Mouse (Mus musculus) MEL (cell line): ENCODE measurements around the gene Leng8. TPM values are rescaled to one million over a fixed set of nuclear protein-coding genes. Genes with fewer than 3 reads are reported as not detected.

Source experiments
- DNase-seq: peaks from one replicate; pipeline ENCODE4 v3.0.0; 2011; ENCODE audit warnings: low read depth, low spot score
- H3K27ac ChIP-seq: 2 replicates; pipeline ENCODE4 v1.5.1; 2012; ENCODE audit warnings: low read depth, mild to moderate bottlenecking, control low read depth, low read length, moderate library complexity; ENCODE audit not compliant: control insufficient read depth
- H3K27me3 ChIP-seq, 2 experiments: fragments of 150-350 bp in 1 of 2; sonication (generic) in 1 of 2; 2 replicates each; pipeline ENCODE4 v1.6.1; 2012; ENCODE audit warnings: low read length in 2 of 2, mild to moderate bottlenecking in 2 of 2, improper control_type of control experiment in 1 of 2, moderate library complexity in 1 of 2; ENCODE audit not compliant: insufficient read depth in 2 of 2, control insufficient read depth in 1 of 2
- H3K36me3 ChIP-seq, 2 experiments: 2 replicates each; pipeline ENCODE4 v1.6.1; 2012 to 2014; ENCODE audit warnings: low read length in 2 of 2, improper control_type of control experiment in 1 of 2, inconsistent platforms in 1 of 2, mild to moderate bottlenecking in 1 of 2; ENCODE audit not compliant: insufficient read depth in 2 of 2, control insufficient read depth in 1 of 2
- H3K4me1 ChIP-seq, 2 experiments: fragments of 150-350 bp in 1 of 2; sonication (generic) in 1 of 2; 2 replicates each; pipeline ENCODE4 v1.6.1; 2012; ENCODE audit warnings: low read length in 2 of 2, improper control_type of control experiment in 1 of 2, mild to moderate bottlenecking in 1 of 2; ENCODE audit not compliant: insufficient read depth in 2 of 2, control insufficient read depth in 1 of 2
- H3K4me3 ChIP-seq, 2 experiments: fragments of 150-350 bp in 1 of 2; sonication (generic) in 1 of 2; 2 replicates each; pipeline ENCODE4 v1.5.1; 2012; ENCODE audit warnings: low read depth in 2 of 2, low read length in 2 of 2, mild to moderate bottlenecking in 2 of 2, moderate library complexity in 2 of 2, control low read depth in 1 of 2, improper control_type of control experiment in 1 of 2; ENCODE audit not compliant: control insufficient read depth in 1 of 2, insufficient read depth in 1 of 2
- H3K79me2 ChIP-seq: 2 replicates; pipeline ENCODE4 v1.6.1; 2012; ENCODE audit warnings: mild to moderate bottlenecking, low read length, moderate library complexity; ENCODE audit not compliant: control insufficient read depth, poor library complexity, insufficient read depth
- H3K9ac ChIP-seq: 2 replicates; pipeline ENCODE4 v1.6.1; 2012; ENCODE audit warnings: low read depth, mild to moderate bottlenecking, control low read depth, low read length, moderate library complexity; ENCODE audit not compliant: control insufficient read depth, poor library complexity, severe bottlenecking
- H3K9me3 ChIP-seq: fragments of 150-350 bp; sonication (generic); replicated peaks from 2 replicates; pipeline ENCODE4 v1.6.1; 2012; ENCODE audit warnings: mild to moderate bottlenecking, low read length, improper control_type of control experiment, moderate library complexity; ENCODE audit not compliant: insufficient read depth
- BHLHE40 ChIP-seq: IDR thresholded peaks from 2 replicates; pipeline ENCODE4 v1.6.1; 2012; ENCODE audit warnings: low read depth, mild to moderate bottlenecking, inconsistent platforms, low read length, improper control_type of control experiment, borderline replicate concordance
- CHD1 ChIP-seq: IDR thresholded peaks from 2 replicates; pipeline ENCODE4 v1.6.1; 2012; ENCODE audit warnings: low read depth, mild to moderate bottlenecking, inconsistent platforms, low read length, improper control_type of control experiment
- CHD2 ChIP-seq: IDR thresholded peaks from 2 replicates; pipeline ENCODE4 v1.6.1; 2011; ENCODE audit warnings: low read length, improper control_type of control experiment
- CTCF ChIP-seq, 3 experiments: IDR thresholded peaks in 2 of 3; conservative IDR thresholded peaks in 1 of 3; 2 replicates each; pipeline ENCODE4 v1.5.1; 2011 to 2012; ENCODE audit warnings: low read length in 3 of 3, low read depth in 2 of 3, mild to moderate bottlenecking in 2 of 3, improper control_type of control experiment in 1 of 3, inconsistent platforms in 1 of 3, mixed read lengths in 1 of 3, moderate library complexity in 1 of 3; ENCODE audit not compliant: control insufficient read depth in 1 of 3, insufficient read depth in 1 of 3, poor library complexity in 1 of 3, severe bottlenecking in 1 of 3
- E2F4 ChIP-seq: IDR thresholded peaks from 2 replicates; pipeline ENCODE4 v1.6.1; 2011; ENCODE audit warnings: low read depth, low read length, improper control_type of control experiment, borderline replicate concordance
- ELF1 ChIP-seq: IDR thresholded peaks from 2 replicates; pipeline ENCODE4 v1.6.1; 2014; ENCODE audit warnings: low read depth, mild to moderate bottlenecking, inconsistent platforms, low read length, improper control_type of control experiment, moderate library complexity
- EP300 ChIP-seq, 2 experiments: IDR thresholded peaks; 2 replicates each; pipeline ENCODE4 v1.6.1; 2011; ENCODE audit warnings: improper control_type of control experiment in 2 of 2, low read length in 2 of 2, low read depth in 1 of 2, mild to moderate bottlenecking in 1 of 2
- ETS1 ChIP-seq: IDR thresholded peaks from 2 replicates; pipeline ENCODE4 v1.6.1; 2012; ENCODE audit warnings: low read depth, mild to moderate bottlenecking, inconsistent platforms, low read length, improper control_type of control experiment, moderate library complexity
- GABPA ChIP-seq: IDR thresholded peaks from 2 replicates; pipeline ENCODE4 v1.6.1; 2012; ENCODE audit warnings: low read depth, mild to moderate bottlenecking, inconsistent platforms, low read length, improper control_type of control experiment, moderate library complexity
- GATA1 ChIP-seq: IDR thresholded peaks from 2 replicates; pipeline ENCODE4 v1.6.1; 2011; ENCODE audit warnings: low read depth, low read length, improper control_type of control experiment
- HCFC1 ChIP-seq: IDR thresholded peaks from 2 replicates; pipeline ENCODE4 v1.6.1; 2012; ENCODE audit warnings: low read depth, mild to moderate bottlenecking, inconsistent platforms, low read length, improper control_type of control experiment, moderate library complexity
- JUND ChIP-seq: IDR thresholded peaks from 2 replicates; pipeline ENCODE4 v1.6.1; 2011; ENCODE audit warnings: low read depth, mild to moderate bottlenecking, improper control_type of control experiment, low read length
- KAT2A ChIP-seq: conservative IDR thresholded peaks from 2 replicates; pipeline ENCODE4 v1.6.1; 2012; ENCODE audit warnings: low read depth, low read length, improper control_type of control experiment, inconsistent platforms
- MAFK ChIP-seq: IDR thresholded peaks from 2 replicates; pipeline ENCODE4 v1.6.1; 2011; ENCODE audit warnings: low read depth, mild to moderate bottlenecking, low read length, improper control_type of control experiment, borderline replicate concordance
- MAX ChIP-seq: IDR thresholded peaks from 2 replicates; pipeline ENCODE4 v1.6.1; 2011; ENCODE audit warnings: low read length, improper control_type of control experiment
- MAZ ChIP-seq: IDR thresholded peaks from 2 replicates; pipeline ENCODE4 v1.6.1; 2012; ENCODE audit warnings: low read depth, mild to moderate bottlenecking, inconsistent platforms, low read length, improper control_type of control experiment
- MEF2A ChIP-seq: IDR thresholded peaks from 2 replicates; pipeline ENCODE4 v1.6.1; 2014; ENCODE audit warnings: low read depth, mild to moderate bottlenecking, inconsistent platforms, low read length, improper control_type of control experiment; ENCODE audit not compliant: poor library complexity, insufficient replicate concordance, severe bottlenecking; ENCODE audit errors: extremely low read depth
- MXI1 ChIP-seq: IDR thresholded peaks from 2 replicates; pipeline ENCODE4 v1.6.1; 2011; ENCODE audit warnings: mild to moderate bottlenecking, low read depth, low read length, improper control_type of control experiment
- MYB ChIP-seq: IDR thresholded peaks from 2 replicates; pipeline ENCODE4 v1.6.1; 2011; ENCODE audit warnings: mild to moderate bottlenecking, low read depth, low read length, improper control_type of control experiment
- MYC ChIP-seq: IDR thresholded peaks from 2 replicates; pipeline ENCODE4 v1.6.1; 2011; ENCODE audit warnings: low read depth, mild to moderate bottlenecking, low read length, improper control_type of control experiment, moderate library complexity
- NELFE ChIP-seq: IDR thresholded peaks from 2 replicates; pipeline ENCODE4 v1.6.1; 2011; ENCODE audit warnings: low read depth, low read length, improper control_type of control experiment
- NRF1 ChIP-seq: IDR thresholded peaks from 2 replicates; pipeline ENCODE4 v1.6.1; 2014; ENCODE audit warnings: low read depth, mild to moderate bottlenecking, inconsistent platforms, low read length, improper control_type of control experiment, moderate library complexity; ENCODE audit not compliant: poor library complexity, insufficient read depth, severe bottlenecking
- POLR2A ChIP-seq, 2 experiments: IDR thresholded peaks; 2 replicates each; pipeline ENCODE4 v1.6.1; 2011 to 2012; ENCODE audit warnings: low read length in 2 of 2, mild to moderate bottlenecking in 2 of 2, control low read depth in 1 of 2, improper control_type of control experiment in 1 of 2, low read depth in 1 of 2, moderate library complexity in 1 of 2; ENCODE audit not compliant: control insufficient read depth in 1 of 2, insufficient read depth in 1 of 2, poor library complexity in 1 of 2
- POLR2AphosphoS2 ChIP-seq: IDR thresholded peaks from 2 replicates; pipeline ENCODE4 v1.6.1; 2011; ENCODE audit warnings: low read length, improper control_type of control experiment
- POLR2AphosphoS5 ChIP-seq: IDR thresholded peaks from 2 replicates; pipeline ENCODE4 v1.6.1; 2012; ENCODE audit warnings: low read depth, borderline replicate concordance, mild to moderate bottlenecking, inconsistent platforms, low read length, moderate library complexity, mixed read lengths
- RAD21 ChIP-seq: IDR thresholded peaks from 2 replicates; pipeline ENCODE4 v1.6.1; 2011; ENCODE audit warnings: mild to moderate bottlenecking, low read depth, low read length, improper control_type of control experiment
- RCOR1 ChIP-seq: IDR thresholded peaks from 2 replicates; pipeline ENCODE4 v1.6.1; 2012; ENCODE audit warnings: low read depth, mild to moderate bottlenecking, inconsistent platforms, low read length, improper control_type of control experiment
- SMC3 ChIP-seq: IDR thresholded peaks from 2 replicates; pipeline ENCODE4 v1.6.1; 2011; ENCODE audit warnings: low read depth, low read length, improper control_type of control experiment
- TAL1 ChIP-seq: IDR thresholded peaks from 2 replicates; pipeline ENCODE4 v1.6.1; 2012; ENCODE audit warnings: mild to moderate bottlenecking, inconsistent platforms, low read length, moderate library complexity, mixed read lengths
- TBP ChIP-seq: IDR thresholded peaks from 2 replicates; pipeline ENCODE4 v1.8.0; 2011; ENCODE audit warnings: low read depth, low read length, improper control_type of control experiment
- TCF12 ChIP-seq: IDR thresholded peaks from 2 replicates; pipeline ENCODE4 v1.6.1; 2014; ENCODE audit warnings: low read depth, mild to moderate bottlenecking, inconsistent platforms, low read length, improper control_type of control experiment, moderate library complexity
- UBTF ChIP-seq: IDR thresholded peaks from 2 replicates; pipeline ENCODE4 v1.6.1; 2012; ENCODE audit warnings: low read depth, mild to moderate bottlenecking, inconsistent platforms, low read length, improper control_type of control experiment, moderate library complexity, borderline replicate concordance; ENCODE audit not compliant: insufficient read depth
- USF1 ChIP-seq: IDR thresholded peaks from 2 replicates; pipeline ENCODE4 v1.6.1; 2014; ENCODE audit warnings: low read depth, mild to moderate bottlenecking, inconsistent platforms, low read length, improper control_type of control experiment, moderate library complexity
- USF2 ChIP-seq, 2 experiments: IDR thresholded peaks; 2 replicates each; pipeline ENCODE4 v1.6.1; 2011 to 2012; ENCODE audit warnings: improper control_type of control experiment in 2 of 2, low read length in 2 of 2, borderline replicate concordance in 1 of 2, inconsistent platforms in 1 of 2, low read depth in 1 of 2, mild to moderate bottlenecking in 1 of 2; ENCODE audit not compliant: insufficient read depth in 1 of 2
- ZC3H11A ChIP-seq: IDR thresholded peaks from 2 replicates; pipeline ENCODE4 v1.6.1; 2012; ENCODE audit warnings: low read depth, mild to moderate bottlenecking, inconsistent platforms, low read length, improper control_type of control experiment
- ZKSCAN1 ChIP-seq: IDR thresholded peaks from 2 replicates; pipeline ENCODE4 v1.6.1; 2012; ENCODE audit warnings: low read depth, mild to moderate bottlenecking, inconsistent platforms, low read length, improper control_type of control experiment, moderate library complexity
- ZMIZ1 ChIP-seq: IDR thresholded peaks from 2 replicates; pipeline ENCODE4 v1.6.1; 2012; ENCODE audit warnings: low read depth, mild to moderate bottlenecking, inconsistent platforms, low read length, improper control_type of control experiment, moderate library complexity
- ZNF384 ChIP-seq: IDR thresholded peaks from 2 replicates; pipeline ENCODE4 v1.6.1; 2012; ENCODE audit warnings: low read depth, mild to moderate bottlenecking, inconsistent platforms, low read length, improper control_type of control experiment
- polyA plus RNA-seq, 2 experiments: library from polyadenylated mRNA; stranded (reverse) in 1 of 2; unstranded in 1 of 2; fragments of >175 nt in 1 of 2; fragments of >200 nt in 1 of 2; gene quantifications; 2 replicates each; pipeline versions ENCODE4 v1.2.1 to v1.2.4; 2012; ENCODE audit warnings: low replicate concordance in 2 of 2, low read depth in 1 of 2; ENCODE audit not compliant: insufficient read length in 2 of 2, insufficient read depth in 1 of 2, missing spikeins in 1 of 2
- total RNA-seq: library from RNA; depleted of rRNA; stranded (reverse); fragments of 300-350 nt; gene quantifications from 2 replicates; pipeline ENCODE4 v1.2.3, GENCODE M21; 2012

The Leng8 gene
- total and polyA plus RNA-seq, 3 experiments = 28.2 to 89.9 TPM; not detected in 1

- Histone ChIP-seq H3K4me1 (peaks cover 8 to 36% of the 10 kb centered on the region in 2 experiments), H3K27me3 (no peaks in the 10 kb centered on the region), H3K79me2 (no peaks in the 10 kb centered on the region), H3K36me3 (peaks cover 0 to 37% of the 10 kb centered on the region in 2 experiments; a peak in 2 of 4 replicates), H3K9me3 (no peaks in the 10 kb centered on the region), H3K9ac (peak overlapping the region; percentile 28; the same call in 1 of the 2 replicates), H3K27ac (peak overlapping the region; percentile 88), H3K4me3 (no peak overlapping the region)
- DNase-seq = peak; percentile 59
- TF ChIP-seq BHLHE40 (no peak), ZMIZ1 (no peak), POLR2AphosphoS5 (no peak), NELFE (no peak), CTCF (IDR thresholded peaks at IDR 0.05 in 2 of 3, conservative IDR thresholded peaks at IDR 0.05 in 1 of 3; ENCODE audit: control insufficient read depth in 1 of 3, insufficient read depth in 1 of 3, low read depth in 2 of 3, low read length in 3 of 3, poor library complexity in 1 of 3, severe bottlenecking in 1 of 3) (no peak), EP300 (IDR thresholded peaks at IDR 0.05; ENCODE audit: low read depth in 1 of 2, low read length in 2 of 2) (peak; percentile 65 to 92), ZC3H11A (no peak), MAFK (no peak), MAZ (no peak), GABPA (no peak), USF1 (no peak), MAX (no peak), E2F4 (no peak), MYB (peak; percentile 81), ELF1 (no peak), MYC (no peak), HCFC1 (no peak), GATA1 (peak; percentile 75), POLR2A (IDR thresholded peaks at IDR 0.05; ENCODE audit: control insufficient read depth in 1 of 2, insufficient read depth in 1 of 2, low read depth in 1 of 2, low read length in 2 of 2, poor library complexity in 1 of 2) (peak in 1 of 2 experiments; percentile 25; a peak in 1 of 4 replicates), TCF12 (peak; percentile 82), RCOR1 (peak; percentile 36; the same call in 1 of the 2 replicates), MEF2A (no peak), RAD21 (no peak), USF2 (IDR thresholded peaks at IDR 0.05; ENCODE audit: borderline replicate concordance in 1 of 2, insufficient read depth in 1 of 2, low read depth in 1 of 2, low read length in 2 of 2) (no peak), CHD1 (no peak), ETS1 (peak; percentile 55), UBTF (no peak), MXI1 (no peak), CHD2 (no peak), JUND (no peak), NRF1 (no peak), TBP (no peak), POLR2AphosphoS2 (no peak), KAT2A (no peak), TAL1 (peak; percentile 32; the same call in 1 of the 2 replicates), ZKSCAN1 (no peak), ZNF384 (no peak), SMC3 (no peak)
These were observed 48.2 kb upstream of the Leng8 start for GRCm38 (mm10) chr7:4088679-4089078.
